22 mouse cellular contexts compared by ENCODE assay signal in genomic region chr8:88572941-88573645, GRCm38 (mm10). TPM values are rescaled to one million over a fixed set of nuclear protein-coding genes. Genes with fewer than 3 reads are reported as not detected.
DNase-seq lines count a peak whose midpoint lies in the region; ATAC-seq and TF ChIP-seq lines count a peak whose summit lies in the region.
"Had no signal": no experiment of that assay in that cellular context is flagged by ENCODE, and none has a peak within 500 bp of the region (broad histone marks: within the 10 kb centered on the region; RNA-seq: fewer than 3 reads in every experiment).

No protein-coding gene starts in this region.

- H3K9me3 ChIP-seq in intestine, embryonic 16.5 days (ENCODE audit: control insufficient read depth, low read length): no peaks in the 10 kb centered on the region
- no peaks in the 10 kb centered on the region for H3K9me3 ChIP-seq in intestine, postnatal 0 days (ENCODE audit: control insufficient read depth)
- H3K9me3 ChIP-seq in lung, embryonic 16.5 days (ENCODE audit: control insufficient read depth, low read length): no peaks in the 10 kb centered on the region
- H3K9me3 ChIP-seq in forebrain, embryonic 16.5 days (ENCODE audit: control insufficient read depth, low read length): no peaks in the 10 kb centered on the region
- no peaks in the 10 kb centered on the region for H3K9me3 ChIP-seq in liver, embryonic 11.5 days (ENCODE audit: control insufficient read depth, low read length)
- H3K9me3 ChIP-seq: midbrain, embryonic 12.5 days had no signal

- H3K27ac ChIP-seq in intestine, embryonic 16.5 days (ENCODE audit: low read length): peak overlapping the region; percentile 19; the same call in 1 of the 2 replicates
- no peak overlapping the region for H3K27ac ChIP-seq in intestine, postnatal 0 days (ENCODE audit: low read depth, low read length)
- H3K27ac ChIP-seq in lung, embryonic 16.5 days (ENCODE audit: low read length): peak overlapping the region; percentile 10; the same call in 1 of the 2 replicates
- H3K27ac ChIP-seq in forebrain, embryonic 16.5 days (ENCODE audit: low read length): peak overlapping the region; percentile 24
- no peak overlapping the region for H3K27ac ChIP-seq in liver, embryonic 11.5 days (ENCODE audit: low read depth, low read length)
- H3K27ac ChIP-seq: gastrocnemius, adult 2 months; left cerebral cortex, adult 2 months; midbrain, embryonic 12.5 days had no signal

- no peak overlapping the region for H3K9ac ChIP-seq in intestine, embryonic 16.5 days (ENCODE audit: low read depth, low read length)
- no peak overlapping the region for H3K9ac ChIP-seq in intestine, postnatal 0 days (ENCODE audit: low read depth, low read length)
- no peak overlapping the region for H3K9ac ChIP-seq in lung, embryonic 16.5 days (ENCODE audit: low read length)
- H3K9ac ChIP-seq in forebrain, embryonic 16.5 days (replicated peaks; ENCODE audit: low read depth, low read length): no peak overlapping the region
- no peak overlapping the region for H3K9ac ChIP-seq in liver, embryonic 11.5 days (ENCODE audit: low read depth, low read length)
- H3K9ac ChIP-seq: midbrain, embryonic 12.5 days had no signal

- no peaks in the 10 kb centered on the region for H3K36me3 ChIP-seq in intestine, embryonic 16.5 days (ENCODE audit: control insufficient read depth, insufficient read depth, low read length)
- H3K36me3 ChIP-seq in intestine, postnatal 0 days (ENCODE audit: control insufficient read depth, insufficient read depth): no peaks in the 10 kb centered on the region
- H3K36me3 ChIP-seq in lung, embryonic 16.5 days (ENCODE audit: control insufficient read depth, insufficient read depth, low read length): no peaks in the 10 kb centered on the region
- H3K36me3 ChIP-seq in forebrain, embryonic 16.5 days (ENCODE audit: control insufficient read depth, insufficient read depth): no peaks in the 10 kb centered on the region
- no peaks in the 10 kb centered on the region for H3K36me3 ChIP-seq in liver, embryonic 11.5 days (ENCODE audit: control insufficient read depth, insufficient read depth, low read length)

- 65% methylated on average over 14 of the region's 14 CpGs for WGBS in intestine, embryonic 16.5 days
- 71% methylated on average over 14 of the region's 14 CpGs for WGBS in intestine, postnatal 0 days
- 55% methylated on average over 14 of the region's 14 CpGs for WGBS in lung, embryonic 16.5 days
- 48% methylated on average over 14 of the region's 14 CpGs for WGBS in forebrain, embryonic 16.5 days
- WGBS in liver, embryonic 11.5 days: 87% methylated on average over 14 of the region's 14 CpGs

- H3K4me2 ChIP-seq in intestine, embryonic 16.5 days (ENCODE audit: low read depth, low read length): no peak overlapping the region
- no peak overlapping the region for H3K4me2 ChIP-seq in intestine, postnatal 0 days (replicated peaks; ENCODE audit: low read depth)
- H3K4me2 ChIP-seq in lung, embryonic 16.5 days (ENCODE audit: low read depth, low read length): no peak overlapping the region
- no peak overlapping the region for H3K4me2 ChIP-seq in forebrain, embryonic 16.5 days (ENCODE audit: low read length)
- no peak overlapping the region for H3K4me2 ChIP-seq in liver, embryonic 11.5 days
- H3K4me2 ChIP-seq: midbrain, embryonic 12.5 days had no signal

- H3K4me3 ChIP-seq in intestine, embryonic 16.5 days (ENCODE audit: low read length): no peak overlapping the region
- H3K4me3 ChIP-seq in intestine, postnatal 0 days (ENCODE audit: low read depth, low read length): no peak overlapping the region
- no peak overlapping the region for H3K4me3 ChIP-seq in lung, embryonic 16.5 days (ENCODE audit: low read length)
- H3K4me3 ChIP-seq in forebrain, embryonic 16.5 days (replicated peaks; ENCODE audit: low read length): no peak overlapping the region
- no peak overlapping the region for H3K4me3 ChIP-seq in liver, embryonic 11.5 days (ENCODE audit: low read depth, low read length)
- H3K4me3 ChIP-seq: gastrocnemius, adult 2 months; left cerebral cortex, adult 2 months; midbrain, embryonic 12.5 days had no signal

- TF ChIP-seq CTCF in intestine, postnatal 0 days (IDR thresholded peaks at IDR 0.05; ENCODE audit: low read depth): no peak

- DNase-seq in lung, postnatal 4 days: no peak
- no peak for DNase-seq in liver, embryonic 11.5 days (ENCODE audit: low spot score)
- no peak for DNase-seq in gastrocnemius, postnatal 10 days
- DNase-seq: adrenal gland, adult 2 months; cerebellum, adult 9-11 months; gastrocnemius, adult 2 months; heart, postnatal 36 days; kidney, adult 8-10 months; kidney, postnatal 25 days; left cerebral cortex, postnatal 4 days; liver; lung, adult 2 months; thymus, adult 18-20 months; thymus, postnatal 4 days had no signal

- H3K4me1 ChIP-seq in intestine, embryonic 16.5 days (ENCODE audit: control insufficient read depth, insufficient read depth, low read length): peaks cover 47% of the 10 kb centered on the region
- peaks cover 4% of the 10 kb centered on the region; the same call in 1 of the 2 replicates for H3K4me1 ChIP-seq in intestine, postnatal 0 days (replicated peaks; ENCODE audit: control insufficient read depth, insufficient read depth, low read length)
- peaks cover 74% of the 10 kb centered on the region for H3K4me1 ChIP-seq in lung, embryonic 16.5 days (replicated peaks; ENCODE audit: control insufficient read depth, insufficient read depth, low read length)
- H3K4me1 ChIP-seq in forebrain, embryonic 16.5 days (replicated peaks; ENCODE audit: control insufficient read depth, insufficient read depth, low read length): peaks cover 72% of the 10 kb centered on the region
- peaks cover 2% of the 10 kb centered on the region; the same call in 1 of the 2 replicates for H3K4me1 ChIP-seq in liver, embryonic 11.5 days (replicated peaks; ENCODE audit: control insufficient read depth, insufficient read depth, low read length)

- no peaks in the 10 kb centered on the region for H3K27me3 ChIP-seq in intestine, embryonic 16.5 days (replicated peaks; ENCODE audit: control insufficient read depth, insufficient read depth, low read length)
- no peaks in the 10 kb centered on the region for H3K27me3 ChIP-seq in intestine, postnatal 0 days (replicated peaks; ENCODE audit: control insufficient read depth, insufficient read depth, low read length)
- H3K27me3 ChIP-seq in lung, embryonic 16.5 days (ENCODE audit: control insufficient read depth, insufficient read depth, low read depth, low read length): no peaks in the 10 kb centered on the region
- H3K27me3 ChIP-seq in forebrain, embryonic 16.5 days (replicated peaks; ENCODE audit: control insufficient read depth, insufficient read depth, low read length): no peaks in the 10 kb centered on the region
- no peaks in the 10 kb centered on the region for H3K27me3 ChIP-seq in liver, embryonic 11.5 days (replicated peaks; ENCODE audit: control insufficient read depth, insufficient read depth, low read length)
- H3K27me3 ChIP-seq: midbrain, embryonic 12.5 days had no signal

- no peak for ATAC-seq in intestine, embryonic 16.5 days
- ATAC-seq in intestine, postnatal 0 days: no peak
- no peak for ATAC-seq in lung, embryonic 16.5 days (ENCODE audit: low read depth)
- peak; percentile 7; the same call in 1 of the 2 replicates for ATAC-seq in forebrain, embryonic 16.5 days
- ATAC-seq in liver, embryonic 11.5 days (replicated peaks; ENCODE audit: low FRiP score): no peak
- ATAC-seq: hindbrain, embryonic 16.5 days had no signal

RNA-seq across cellular contexts. Expression of gene Nkd1, which starts 51.9 kb away (rescaled TPM):
- polyA plus RNA-seq in intestine, embryonic 16.5 days (2015; fragmentation: Nextera tagmentation; extraction: Ambion mirVana): 27.8 and 28.4 TPM in 2 replicates
- polyA plus RNA-seq in intestine, postnatal 0 days (2015; fragmentation: Nextera tagmentation; extraction: Ambion mirVana): 24.5 and 26.2 TPM in 2 replicates
- 49.6 and 54.2 TPM in 2 replicates for polyA plus RNA-seq in lung, embryonic 16.5 days (2015; fragmentation: Nextera tagmentation; extraction: Ambion mirVana)
- 28.3 and 28.5 TPM in 2 replicates for polyA plus RNA-seq in forebrain, embryonic 16.5 days (2015; fragmentation: Nextera tagmentation; extraction: Ambion mirVana)
- 9.5 and 12.7 TPM in 2 replicates for polyA plus RNA-seq in liver, embryonic 11.5 days (2014; fragmentation: Nextera tagmentation; extraction: Ambion mirVana)
- total RNA-seq in gastrocnemius, postnatal 10 days (2021): 1 to 10 TPM; 6.5 to 8.2 TPM
- total RNA-seq: monocyte, adult 5-6 weeks had no signal

Comparison
In these comparisons a context has a peak if more than half of its experiments do, and no peak if none do; other contexts are left out.
1. H3K27ac ChIP-seq: peak in intestine, embryonic 16.5 days (single experiment), lung, embryonic 16.5 days (single experiment) and forebrain, embryonic 16.5 days (single experiment); none in intestine, postnatal 0 days (single experiment) and liver, embryonic 11.5 days (single experiment).